Mouse (Mus musculus) midbrain, embryonic 15.5 days (tissue): Measurements from ENCODE around the gene Ttc30b. TPM values are rescaled to one million over a fixed set of nuclear protein-coding genes. Genes with fewer than 3 reads are reported as not detected.
"Not testable (repeated sequence)": the region's sequence is repeated elsewhere in the genome, so short reads cannot be mapped to it uniquely, and the experiment has no call there.

Source experiments
- ATAC-seq: fragments of 200-750 bp; cut with Nextera tagmentation; replicated peaks from 2 replicates; pipeline ENCODE4 v1.8.0; 2017; ENCODE audit warnings: moderate TSS enrichment
- H3K27ac ChIP-seq: fragments of 300-500 bp; sonication (generic); 2 replicates; pipeline ENCODE4 v1.5.1; 2015; ENCODE audit warnings: mild to moderate bottlenecking, inconsistent platforms
- H3K27me3 ChIP-seq: fragments of 300-500 bp; sonication (generic); replicated peaks from 2 replicates; pipeline ENCODE4 v1.6.1; 2015; ENCODE audit warnings: inconsistent platforms
- H3K36me3 ChIP-seq: fragments of 300-500 bp; sonication (generic); replicated peaks from 2 replicates; pipeline ENCODE4 v1.6.1; 2015; ENCODE audit warnings: inconsistent platforms
- H3K4me1 ChIP-seq: fragments of 300-500 bp; sonication (generic); 2 replicates; pipeline ENCODE4 v1.6.1; 2015; ENCODE audit warnings: inconsistent platforms
- H3K4me2 ChIP-seq: fragments of 300-500 bp; sonication (generic); 2 replicates; pipeline ENCODE4 v1.6.1; 2015; ENCODE audit warnings: inconsistent platforms, mild to moderate bottlenecking, moderate library complexity
- H3K4me3 ChIP-seq: fragments of 300-500 bp; sonication (generic); 2 replicates; pipeline ENCODE4 v1.5.1; 2015; ENCODE audit warnings: mild to moderate bottlenecking, inconsistent platforms
- H3K9ac ChIP-seq: fragments of 300-500 bp; sonication (generic); 2 replicates; pipeline ENCODE4 v1.6.1; 2015; ENCODE audit warnings: mild to moderate bottlenecking, inconsistent platforms
- H3K9me3 ChIP-seq: fragments of 300-500 bp; sonication (generic); 2 replicates; pipeline ENCODE4 v1.6.1; 2016; ENCODE audit warnings: inconsistent platforms
- WGBS: fragments of 180-500 bp; shearing (Covaris S2); methylation state at CpG from one replicate; pipeline ENCODE4 v1.1.7; 2015; ENCODE audit warnings: mixed read lengths; 5-methylcytosine and 5-hydroxymethylcytosine counted together
- polyA plus RNA-seq: library from polyadenylated mRNA; unstranded; fragments of >200 nt; fragmentation: Nextera tagmentation; extraction: Ambion mirVana; gene quantifications from 2 replicates; pipeline ENCODE4 v1.2.1, GENCODE M21; 2015

Ttc30b gene
- polyA plus RNA-seq, 1 experiment from 2014 or later: 21.2 TPM

DNA sequence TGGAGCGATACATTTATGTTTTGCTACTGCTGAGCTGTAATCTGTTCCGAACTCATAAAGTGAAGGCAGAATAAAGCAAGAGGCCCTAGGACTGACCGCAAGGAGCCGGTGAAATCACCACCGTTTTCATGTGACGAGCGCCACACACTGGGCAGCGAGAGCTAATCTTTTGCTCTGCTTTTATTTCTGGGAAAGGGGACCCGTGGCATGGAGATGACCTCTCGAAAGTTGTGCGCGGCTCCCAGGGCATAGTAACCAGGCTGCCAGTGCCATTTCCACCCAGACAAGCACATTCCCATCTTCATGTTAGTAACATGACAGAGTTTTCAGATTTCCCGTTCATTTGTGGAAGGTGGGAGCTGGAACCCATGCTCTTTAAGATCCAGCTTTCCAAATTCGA lies 26.1 kb upstream of the Ttc30b start:
- Histone ChIP-seq H3K9ac (no peak overlapping the region), H3K27me3 (no peaks in the 10 kb centered on the region), H3K36me3 (no peaks in the 10 kb centered on the region), H3K9me3 (no peaks in the 10 kb centered on the region), H3K4me1 (peaks cover 19% of the 10 kb centered on the region), H3K4me3 (no peak overlapping the region), H3K27ac (no peak overlapping the region), H3K4me2 (peak overlapping the region; percentile 39)
- peak; percentile 52 for ATAC-seq
- WGBS: 14% methylated on average over 14 of the region's 14 CpGs

DNA sequence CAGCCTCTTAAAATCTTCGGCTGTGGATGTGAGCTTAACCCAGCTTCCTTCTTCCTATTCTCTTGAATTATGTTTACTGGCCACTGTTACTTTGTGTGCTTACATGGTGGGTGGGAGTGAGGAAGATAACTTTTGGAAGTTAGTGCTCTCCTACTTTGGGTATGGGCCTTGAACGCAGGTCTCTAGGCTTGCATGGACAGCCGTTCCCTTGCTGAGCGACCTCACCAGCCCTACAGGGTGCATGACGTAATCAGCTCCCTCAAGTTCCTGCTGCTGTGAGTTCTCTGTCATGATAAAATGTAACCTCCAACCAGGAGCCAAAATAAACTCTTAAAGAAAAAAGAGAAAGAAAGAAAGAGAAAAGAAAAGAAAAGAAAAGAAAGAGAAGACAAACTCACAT lies 25.7 kb upstream of the Ttc30b start:
- no peaks in the 10 kb centered on the region for H3K36me3 ChIP-seq
- no peaks in the 10 kb centered on the region for H3K27me3 ChIP-seq
- H3K27ac ChIP-seq: no peak overlapping the region
- peak overlapping the region; percentile 39; the same call in 1 of the 2 replicates for H3K4me2 ChIP-seq
- no peak overlapping the region for H3K4me3 ChIP-seq
- ATAC-seq: no peak
- no peaks in the 10 kb centered on the region for H3K9me3 ChIP-seq
- peaks cover 24% of the 10 kb centered on the region for H3K4me1 ChIP-seq
- 74% methylated on average over 5 of the region's 5 CpGs for WGBS
- no peak overlapping the region for H3K9ac ChIP-seq

DNA sequence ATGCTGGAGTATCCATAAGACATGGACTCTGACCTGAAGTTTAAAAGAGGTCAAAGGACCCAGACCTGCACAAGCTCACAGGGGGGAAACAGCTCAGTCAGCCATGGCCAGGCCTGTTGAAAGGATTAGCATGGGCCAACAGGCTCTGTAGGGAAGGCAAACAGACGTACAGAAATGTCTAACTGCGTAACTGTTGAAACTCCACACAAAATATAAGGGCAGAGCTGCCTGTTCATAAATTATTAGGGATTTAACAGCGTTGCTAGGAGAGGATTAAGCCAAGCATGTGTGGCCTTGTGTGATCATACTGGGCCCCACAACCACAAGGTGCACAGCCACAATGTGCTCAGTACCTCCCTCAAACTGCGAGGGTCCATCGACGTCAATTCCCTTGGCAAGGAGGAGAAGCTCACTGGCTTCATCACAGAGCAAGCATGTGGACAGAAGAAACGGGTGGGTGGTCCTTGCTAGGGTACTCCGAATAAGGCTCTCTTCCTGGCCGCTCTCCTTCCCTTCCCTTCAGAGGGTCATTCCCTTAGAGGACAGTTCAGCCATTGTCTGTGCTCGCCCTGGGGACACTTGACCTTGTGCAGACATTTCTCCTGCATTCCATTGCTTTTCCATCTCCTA lies 24.9 kb upstream of the Ttc30b start:
- Histone ChIP-seq H3K4me2 (no peak overlapping the region), H3K36me3 (no peaks in the 10 kb centered on the region), H3K4me3 (no peak overlapping the region), H3K9me3 (no peaks in the 10 kb centered on the region), H3K9ac (no peak overlapping the region), H3K27me3 (no peaks in the 10 kb centered on the region), H3K27ac (no peak overlapping the region), H3K4me1 (peaks cover 24% of the 10 kb centered on the region)
- 37% methylated on average over 10 of the region's 10 CpGs for WGBS
- ATAC-seq: no peak

DNA sequence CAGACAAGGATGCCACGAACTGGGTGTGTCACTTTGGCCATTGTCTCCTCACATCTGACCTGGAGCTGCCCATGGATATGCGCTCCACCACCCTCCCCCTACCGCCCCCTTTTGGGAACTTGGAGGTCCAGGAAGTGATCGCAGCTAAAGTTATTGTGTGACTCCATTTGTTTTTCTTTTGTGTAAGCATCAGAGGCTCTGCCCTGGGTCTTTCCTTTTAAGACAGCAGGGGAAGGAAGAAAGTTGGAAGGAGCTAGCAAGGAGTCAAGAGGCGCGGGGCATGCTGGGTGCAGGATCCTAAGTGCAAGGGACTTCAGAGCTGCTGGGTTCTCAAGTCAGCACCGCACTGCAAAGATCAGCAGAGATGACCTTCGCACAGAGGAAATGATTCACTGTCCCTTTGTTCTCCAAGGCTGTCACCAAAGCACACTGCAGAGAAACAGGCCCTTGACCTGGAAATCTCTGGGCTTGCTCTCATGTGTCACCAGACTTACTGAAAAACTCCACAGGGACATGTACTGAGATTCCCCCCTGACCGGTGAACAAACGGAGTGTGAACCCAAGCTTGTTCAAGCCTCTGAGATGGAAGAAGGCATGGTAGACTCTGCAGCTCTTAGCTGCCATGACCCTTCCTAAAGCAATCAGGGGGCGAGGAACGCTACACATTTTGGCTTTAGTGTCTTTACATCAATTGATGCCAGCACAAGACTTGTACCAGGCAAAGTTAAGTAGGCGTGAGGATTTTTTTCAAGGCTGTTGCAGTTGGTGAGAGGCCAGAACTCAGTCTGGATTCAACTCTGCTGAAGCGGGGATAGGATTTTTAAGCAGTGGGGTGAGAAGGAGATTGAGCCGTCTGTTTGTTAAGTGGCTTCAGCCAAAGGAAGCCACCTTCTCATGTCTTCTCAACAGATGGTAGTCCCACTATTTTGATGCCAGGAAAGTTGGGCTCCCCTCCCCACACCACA lies 22.3 kb upstream of the Ttc30b start:
- Histone ChIP-seq H3K36me3 (no peaks in the 10 kb centered on the region), H3K4me1 (peaks cover 24% of the 10 kb centered on the region), H3K4me2 (peak overlapping the region; percentile 35), H3K27me3 (no peaks in the 10 kb centered on the region), H3K27ac (peak overlapping the region; percentile 26; the same call in 1 of the 2 replicates), H3K9me3 (no peaks in the 10 kb centered on the region), H3K9ac (no peak overlapping the region), H3K4me3 (no peak overlapping the region)
- ATAC-seq: no peak
- 51% methylated on average over 15 of the region's 15 CpGs for WGBS

DNA sequence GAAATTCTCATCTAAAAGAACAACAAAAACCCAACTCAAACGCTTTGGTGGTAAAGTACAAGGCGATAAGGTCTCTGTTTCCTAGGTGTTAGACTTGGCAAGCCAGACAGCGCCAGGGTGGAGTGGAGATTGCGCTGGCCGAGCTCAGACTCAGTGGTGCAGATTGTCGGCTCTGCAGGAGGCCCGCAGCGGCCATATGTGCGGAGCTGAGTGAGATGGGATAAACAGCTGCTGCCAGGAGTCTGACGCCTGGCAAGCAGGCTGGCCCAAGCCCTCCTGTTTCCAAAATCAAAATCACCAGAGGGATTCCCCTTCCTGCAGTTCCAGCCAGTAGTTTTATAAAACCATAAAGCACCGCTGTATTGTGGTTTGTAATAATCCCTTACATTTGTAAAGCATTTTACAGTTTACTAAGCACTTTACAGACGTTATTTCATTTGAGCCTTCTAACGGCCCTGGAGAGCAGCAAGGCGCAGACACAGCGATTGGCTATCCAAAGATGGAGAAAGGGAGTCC lies 21.5 kb upstream of the Ttc30b start:
- Histone ChIP-seq H3K4me2 (peak overlapping the region; percentile 35), H3K27ac (peak overlapping the region; percentile 26; the same call in 1 of the 2 replicates), H3K4me3 (0 out of 2 replicates have a peak overlapping the region, but pooled peaks have one; percentile 0), H3K27me3 (no peaks in the 10 kb centered on the region), H3K9me3 (no peaks in the 10 kb centered on the region), H3K36me3 (no peaks in the 10 kb centered on the region), H3K4me1 (peaks cover 23% of the 10 kb centered on the region), H3K9ac (no peak overlapping the region)
- WGBS: 8% methylated on average over 15 of the region's 15 CpGs
- ATAC-seq: peak; percentile 71; the same call in 1 of the 2 replicates

DNA sequence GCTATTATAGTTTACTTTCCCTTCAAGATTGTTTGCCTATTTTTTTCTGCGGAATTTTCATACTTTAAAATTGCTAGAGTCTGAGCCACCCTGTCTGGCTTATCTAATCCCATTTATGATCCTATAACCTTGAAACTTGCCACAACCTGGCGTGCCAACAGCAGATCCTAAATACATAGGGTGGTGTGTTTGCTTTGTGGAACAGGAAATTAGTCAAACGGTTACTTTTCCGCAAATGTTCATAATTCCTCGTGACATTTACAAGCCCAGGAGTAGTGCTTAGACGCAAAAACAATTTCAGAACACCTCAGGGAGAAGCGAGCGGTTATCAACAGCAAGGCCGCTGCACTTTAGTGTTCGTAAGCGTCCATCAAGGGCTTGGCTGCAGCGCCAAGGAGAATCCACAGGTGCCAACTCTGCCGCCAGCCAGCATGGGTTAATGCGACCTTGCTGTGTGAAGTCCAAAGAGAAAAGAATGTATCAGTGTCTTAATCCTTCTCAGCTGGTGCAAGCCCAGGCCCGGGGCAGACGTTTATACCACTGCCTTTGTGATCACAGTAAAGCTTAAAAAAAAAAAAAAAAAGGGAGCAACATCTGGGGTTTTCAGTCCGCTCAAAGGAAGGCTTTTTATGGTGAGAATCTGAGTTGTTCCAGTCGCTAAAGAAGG lies 20.9 kb upstream of the Ttc30b start:
- peaks cover 17% of the 10 kb centered on the region for H3K4me1 ChIP-seq
- no peaks in the 10 kb centered on the region for H3K9me3 ChIP-seq
- 0 out of 2 replicates have a peak overlapping the region, but pooled peaks have one; percentile 0 for H3K4me3 ChIP-seq
- ATAC-seq: peak; percentile 52; the same call in 1 of the 2 replicates
- H3K27me3 ChIP-seq: no peaks in the 10 kb centered on the region
- peak overlapping the region; percentile 35 for H3K4me2 ChIP-seq
- H3K27ac ChIP-seq: peak overlapping the region; percentile 26; the same call in 1 of the 2 replicates
- no peak overlapping the region for H3K9ac ChIP-seq
- no peaks in the 10 kb centered on the region for H3K36me3 ChIP-seq
- WGBS: 19% methylated on average over 18 of the region's 18 CpGs

DNA sequence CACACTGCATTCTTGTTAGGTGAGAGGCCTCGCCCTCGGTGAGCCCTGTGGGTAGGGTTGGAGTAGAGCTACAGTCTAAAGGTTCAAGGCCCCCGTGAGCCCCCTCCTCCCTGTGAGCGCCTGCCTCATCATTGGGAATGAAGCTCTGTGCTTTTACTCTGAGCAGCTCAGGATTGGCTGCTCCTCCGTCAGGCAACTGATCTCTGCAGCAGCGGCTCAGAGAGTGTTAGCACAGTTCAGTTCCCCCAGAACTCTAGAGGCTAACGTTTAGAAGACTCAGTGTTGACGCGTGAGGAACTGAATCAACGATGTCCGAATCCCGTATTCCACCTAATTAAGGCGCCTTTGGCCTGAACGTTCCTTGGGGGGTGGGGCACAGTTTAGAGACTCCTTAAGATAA lies 17.3 kb upstream of the Ttc30b start:
- Histone ChIP-seq H3K9me3 (no peaks in the 10 kb centered on the region), H3K4me3 (no peak overlapping the region), H3K4me2 (no peak overlapping the region), H3K36me3 (no peaks in the 10 kb centered on the region), H3K4me1 (peaks cover 16% of the 10 kb centered on the region), H3K27me3 (no peaks in the 10 kb centered on the region), H3K27ac (no peak overlapping the region), H3K9ac (no peak overlapping the region)
- ATAC-seq: no peak
- 53% methylated on average over 14 of the region's 14 CpGs for WGBS

DNA sequence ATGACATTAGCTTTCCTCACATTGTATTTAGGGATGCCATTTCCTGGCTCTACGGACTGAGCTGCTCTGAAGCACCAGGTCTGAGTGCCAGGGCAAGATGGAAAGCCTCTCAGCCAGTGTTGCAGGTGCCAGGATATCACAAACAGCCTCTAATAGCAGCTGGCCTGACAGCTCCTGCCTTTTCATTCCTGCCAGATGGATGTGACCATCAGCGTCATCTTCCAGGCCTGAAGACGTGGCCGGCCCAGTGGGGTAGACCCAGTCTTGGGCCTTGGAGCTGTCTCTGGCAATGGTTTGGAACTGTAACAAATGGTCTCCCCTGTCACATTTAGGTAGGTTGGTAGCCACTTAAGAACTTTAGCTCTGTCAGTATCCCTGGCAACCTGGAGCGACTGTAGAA lies 14.9 kb upstream of the Ttc30b start:
- Histone ChIP-seq H3K9ac (no peak overlapping the region), H3K4me2 (no peak overlapping the region), H3K9me3 (no peaks in the 10 kb centered on the region), H3K4me3 (no peak overlapping the region), H3K4me1 (no peaks in the 10 kb centered on the region), H3K27me3 (no peaks in the 10 kb centered on the region), H3K27ac (no peak overlapping the region), H3K36me3 (no peaks in the 10 kb centered on the region)
- WGBS: 94% methylated on average over 5 of the region's 5 CpGs
- no peak for ATAC-seq

DNA sequence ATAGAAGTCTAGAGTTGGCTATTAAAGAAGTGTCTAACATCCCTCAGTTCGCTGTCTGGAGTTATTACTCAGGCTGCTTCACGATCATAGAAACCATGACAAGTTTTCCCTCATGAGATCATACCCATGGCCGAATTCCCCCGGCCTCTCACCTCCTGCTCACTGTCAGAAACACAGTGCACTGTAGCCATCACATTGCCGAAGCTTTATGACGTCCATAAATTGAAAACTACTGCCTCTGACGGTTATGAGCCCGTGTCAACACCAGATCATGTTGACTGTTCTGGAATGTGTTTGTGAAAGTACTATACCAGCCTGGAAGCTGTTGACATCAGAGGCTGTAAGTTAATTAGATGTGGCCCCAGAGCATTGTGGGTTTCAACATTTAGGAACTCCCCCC lies 12.3 kb upstream of the Ttc30b start:
- no peaks in the 10 kb centered on the region for H3K4me1 ChIP-seq
- no peak for ATAC-seq
- no peaks in the 10 kb centered on the region for H3K36me3 ChIP-seq
- H3K9me3 ChIP-seq: no peaks in the 10 kb centered on the region
- no peak overlapping the region for H3K4me2 ChIP-seq
- no peak overlapping the region for H3K27ac ChIP-seq
- no peak overlapping the region for H3K9ac ChIP-seq
- WGBS: 91% methylated on average over 8 of the region's 8 CpGs
- no peak overlapping the region for H3K4me3 ChIP-seq
- no peaks in the 10 kb centered on the region for H3K27me3 ChIP-seq

DNA sequence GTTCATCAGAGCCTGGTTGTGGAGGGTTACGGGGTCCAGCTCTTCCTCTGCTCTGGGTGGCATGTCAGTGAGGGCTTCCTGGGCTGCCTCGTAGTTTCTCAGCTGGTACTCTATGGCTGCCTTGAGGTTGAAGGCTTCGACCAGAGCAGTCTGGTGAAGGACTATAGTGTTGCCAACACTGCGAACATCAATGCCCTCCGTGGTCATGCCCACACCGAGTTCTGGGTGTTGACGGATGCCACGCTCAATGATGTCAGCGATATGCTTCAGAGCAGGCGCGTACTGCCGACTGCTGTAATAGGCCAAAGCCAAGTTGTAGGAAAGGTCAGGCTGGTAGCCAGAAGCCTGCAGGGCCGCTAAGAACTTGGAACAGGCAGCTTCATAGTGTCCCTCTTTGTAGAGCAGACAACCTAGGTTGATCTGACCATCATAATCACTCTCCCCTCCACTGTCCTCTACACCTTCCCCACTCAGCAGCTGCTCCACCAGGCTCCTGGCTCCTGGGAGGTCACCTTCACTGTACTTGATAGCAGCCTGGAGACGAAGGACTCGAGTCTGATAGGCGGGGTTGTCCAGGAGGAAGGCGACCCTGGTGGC lies 767 bp downstream of the Ttc30b start:
- peak overlapping the region; percentile 52 for H3K4me2 ChIP-seq
- not testable (repeated sequence) for H3K4me1 ChIP-seq, H3K9me3 ChIP-seq, H3K27me3 ChIP-seq, H3K36me3 ChIP-seq
- 0 out of 2 replicates have a peak overlapping the region, but pooled peaks have one; percentile 84 for H3K27ac ChIP-seq
- 72% methylated on average over 16 of the region's 17 CpGs for WGBS
- H3K9ac ChIP-seq: peak overlapping the region; percentile 54; the same call in 1 of the 2 replicates
- H3K4me3 ChIP-seq: peak overlapping the region; percentile 51
- ATAC-seq: peak; percentile 56; the same call in 1 of the 2 replicates

DNA sequence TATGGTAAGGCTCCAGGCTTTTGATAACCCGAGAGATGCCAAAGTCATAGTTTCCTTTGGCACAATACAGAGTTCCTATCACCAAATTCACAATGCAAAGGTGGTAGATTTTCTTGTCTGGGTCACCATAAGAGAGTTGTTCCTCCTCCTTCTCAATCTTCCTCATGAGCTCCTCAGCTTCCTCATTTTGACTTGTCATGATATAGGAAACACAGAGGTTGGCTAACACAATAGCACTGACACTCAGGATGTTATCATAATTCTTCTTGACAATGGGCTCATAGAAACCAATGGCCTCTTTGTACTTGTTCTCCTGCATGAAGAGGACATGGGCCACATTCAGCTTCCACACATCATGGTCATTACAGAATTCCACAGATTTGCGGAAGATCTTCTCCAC lies 1.7 kb downstream of the Ttc30b start:
- WGBS: 94% methylated on average over 2 of the region's 2 CpGs
- ATAC-seq, H3K27ac ChIP-seq, H3K4me3 ChIP-seq, H3K4me1 ChIP-seq, H3K9me3 ChIP-seq, H3K4me2 ChIP-seq, H3K27me3 ChIP-seq, H3K36me3 ChIP-seq, H3K9ac ChIP-seq: not testable (repeated sequence)
